Mouse (Mus musculus) layer of hippocampus, adult 9-11 months (tissue): ENCODE measurements around the gene Emilin1.

Experiments
- DNase-seq: peaks from one replicate; pipeline ENCODE4 v3.0.0; 2022

Gene Emilin1

DNA sequence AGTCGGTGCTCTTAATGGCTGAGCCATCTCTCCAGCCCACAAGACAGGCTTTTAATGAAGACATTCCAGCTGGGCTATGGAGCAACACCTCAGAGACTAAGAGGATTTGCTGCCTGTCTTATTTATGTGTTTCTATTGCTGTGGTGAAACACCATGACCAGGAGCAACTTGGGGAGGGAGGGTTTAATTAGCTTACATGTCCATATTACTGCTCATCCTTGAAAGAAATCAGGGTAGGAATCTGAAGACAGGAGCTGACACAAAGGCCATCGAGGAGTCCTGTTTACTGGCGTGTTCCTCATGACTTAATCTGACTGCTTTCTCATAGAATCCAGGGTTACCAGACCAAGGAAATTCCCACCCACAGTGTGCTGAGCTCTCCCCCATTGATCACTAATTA lies 50.7 kb downstream of the Emilin1 start:
- DNase-seq: no peak

DNA sequence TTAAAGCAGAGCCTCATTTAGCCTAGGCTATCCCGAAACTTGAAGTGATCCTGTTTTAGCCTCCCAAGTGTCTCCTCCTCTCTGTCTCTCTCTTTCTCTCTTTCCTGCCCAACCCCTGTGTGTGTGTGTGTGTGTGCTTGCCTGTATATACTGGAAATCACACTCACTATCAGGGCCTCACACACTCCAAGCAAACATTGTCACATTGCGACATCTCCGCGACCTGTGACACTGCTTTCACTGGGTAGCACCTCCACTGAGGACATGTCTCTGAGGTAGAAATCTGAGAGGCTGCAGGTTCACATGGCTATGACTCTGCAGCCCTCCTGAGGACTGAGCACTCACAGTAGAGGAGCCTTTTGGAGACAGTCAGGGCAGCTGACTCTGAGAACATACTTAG lies 53.0 kb downstream of the Emilin1 start:
- no peak for DNase-seq

DNA sequence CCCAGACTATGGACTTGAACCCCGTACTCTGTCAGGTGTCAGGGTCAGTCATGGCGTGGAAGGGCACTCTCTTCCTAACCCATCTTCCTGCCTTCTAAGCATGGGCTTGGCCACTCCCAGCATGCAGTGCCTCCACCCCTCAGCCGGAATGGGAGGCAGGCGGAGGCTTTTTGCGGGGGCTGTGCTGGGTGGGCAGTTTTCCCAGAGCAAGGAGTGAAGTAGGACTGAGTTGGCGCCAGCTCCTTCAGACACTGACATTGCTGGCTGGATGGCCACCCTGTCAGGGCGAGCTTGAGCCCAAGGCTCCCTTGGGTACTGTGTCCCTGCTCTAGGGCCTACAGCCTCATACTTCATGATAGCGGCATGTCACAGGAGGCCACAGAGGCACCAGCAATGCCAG lies 55.2 kb downstream of the Emilin1 start, which contains the start of gene Tcf23:
Gene Tcf23 (plus strand): TSS at position 247 of the 400 bp plus-strand sequence.
- no peak for DNase-seq

DNA sequence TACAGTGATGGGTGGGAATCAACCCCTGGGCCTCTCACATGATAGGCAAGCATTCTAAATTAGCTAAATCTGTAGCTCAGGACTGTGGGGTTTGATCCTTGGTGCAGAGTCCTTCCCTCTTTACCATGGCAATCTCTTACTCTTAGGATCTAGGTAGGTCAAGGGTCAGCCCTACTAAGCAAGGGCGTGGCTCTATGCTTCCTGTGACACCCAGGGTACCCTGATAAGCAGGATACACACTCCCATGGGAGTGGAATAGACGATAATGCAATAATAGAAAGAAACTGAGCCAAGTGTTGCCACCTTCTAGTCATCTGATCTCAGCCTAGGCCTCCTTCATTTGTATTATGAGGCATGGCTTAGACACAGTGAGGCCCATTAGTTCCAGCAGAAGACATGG lies 56.2 kb downstream of the Emilin1 start:
- DNase-seq: no peak
